Mouse (Mus musculus) adrenal gland (tissue): ENCODE data around the gene Csnk2a1.
"Not testable (repeated sequence)": the region's sequence is repeated elsewhere in the genome, so short reads cannot be mapped to it uniquely, and the experiment has no call there.

Experiments used
- intact Hi-C: fragments of 180-260 bp; cut with DNase I; formaldehyde crosslinking; loops from one replicate; pipeline ENCODE4 v1.15.1; 2025
- long read RNA-seq, 2 experiments: library from polyadenylated mRNA; unstranded; transcript quantifications; one replicate each; pipeline ENCODE4 v2.0.0; 2020; ENCODE audit warnings: borderline replicate concordance in 1 of 2; ENCODE audit not compliant: insufficient replicate concordance in 1 of 2

Csnk2a1 gene
- long read RNA-seq, experiment 1, full-length matches to known transcripts: 6 of 41 reads
- long read RNA-seq, experiment 1, partial matches to known transcripts: 27 of 41 reads
- long read RNA-seq, experiment 1, other reads (novel, unspliced or antisense): 8 of 41 reads
- long read RNA-seq, experiment 2, partial matches to known transcripts: 33 of 41 reads
- long read RNA-seq, experiment 2, other reads (novel, unspliced or antisense): 5 of 41 reads

DNA sequence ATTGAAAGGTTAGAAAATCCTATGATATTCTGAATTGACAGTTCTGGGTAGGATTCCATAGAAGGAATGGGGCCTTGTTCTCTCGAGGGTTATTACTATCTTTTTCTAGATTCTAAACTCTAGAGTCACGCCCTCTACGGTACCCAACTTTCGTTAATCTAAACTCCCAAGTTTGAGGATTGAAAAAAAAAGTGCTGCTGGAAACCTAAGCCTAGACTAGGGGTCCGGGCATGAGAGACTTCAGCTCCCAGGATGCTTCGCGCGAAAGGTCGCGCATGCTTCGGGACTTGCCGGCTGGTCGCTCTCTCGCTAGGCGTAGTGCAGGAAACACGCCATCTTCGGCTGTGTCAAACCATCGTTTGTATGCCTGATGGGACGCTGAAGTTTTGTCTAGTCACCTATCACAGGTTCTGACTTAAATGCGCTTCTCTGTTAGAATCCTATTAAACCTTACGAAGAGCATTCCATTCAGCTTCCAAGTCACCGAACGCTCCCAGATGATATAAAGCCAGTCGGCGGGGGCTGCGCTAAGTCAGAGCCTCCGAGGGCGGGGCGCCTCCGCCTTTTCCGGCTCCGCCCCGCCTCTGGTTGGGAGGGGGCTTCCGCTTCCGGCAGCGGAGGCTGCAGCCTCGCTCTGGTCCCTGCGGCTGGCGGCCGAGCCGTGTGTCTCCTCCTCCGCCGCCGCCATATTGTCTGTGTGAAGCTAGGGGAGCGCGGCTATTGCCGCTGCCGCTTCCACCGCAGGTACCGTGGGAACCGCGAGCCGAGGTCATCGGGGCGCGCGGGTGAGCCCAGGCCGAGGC, at the start of gene Csnk2a1:
Gene Csnk2a1 (plus strand): TSS at position 592 of the 803 bp plus-strand sequence.
- intact Hi-C loops: no loop called here

DNA sequence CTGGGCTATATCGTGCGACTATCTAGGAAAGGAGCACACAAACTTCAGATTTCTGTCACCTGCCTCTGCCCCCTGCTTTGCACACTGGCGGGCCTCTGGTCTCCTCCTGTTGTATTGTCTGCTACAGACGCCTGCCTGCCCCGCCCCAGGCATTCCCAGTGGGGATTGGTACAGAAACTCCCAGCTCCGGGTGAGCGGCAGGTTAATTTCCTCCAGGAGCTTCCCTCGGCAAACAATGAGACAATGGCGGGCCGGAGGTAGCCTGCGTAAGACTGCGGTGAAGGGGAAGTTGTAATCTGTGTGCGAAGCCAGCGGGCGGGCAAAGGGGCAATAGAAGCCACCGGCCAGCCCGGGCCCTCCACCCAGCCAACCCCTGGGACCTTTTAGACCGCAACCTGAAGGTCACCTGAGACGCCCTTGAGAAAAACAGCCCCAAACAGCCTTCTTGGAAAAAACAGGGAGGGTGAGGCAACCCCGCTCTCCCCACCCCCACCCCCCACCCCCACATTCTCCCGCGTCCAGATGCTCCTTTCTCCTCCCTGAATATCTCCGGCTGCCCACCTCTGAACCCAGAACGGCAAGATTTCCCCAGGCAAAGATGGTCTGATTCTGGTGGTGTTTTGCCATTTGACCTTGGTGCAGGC, 49.4 kb upstream of the Csnk2a1 start:
- intact Hi-C loops: no loop called here

DNA sequence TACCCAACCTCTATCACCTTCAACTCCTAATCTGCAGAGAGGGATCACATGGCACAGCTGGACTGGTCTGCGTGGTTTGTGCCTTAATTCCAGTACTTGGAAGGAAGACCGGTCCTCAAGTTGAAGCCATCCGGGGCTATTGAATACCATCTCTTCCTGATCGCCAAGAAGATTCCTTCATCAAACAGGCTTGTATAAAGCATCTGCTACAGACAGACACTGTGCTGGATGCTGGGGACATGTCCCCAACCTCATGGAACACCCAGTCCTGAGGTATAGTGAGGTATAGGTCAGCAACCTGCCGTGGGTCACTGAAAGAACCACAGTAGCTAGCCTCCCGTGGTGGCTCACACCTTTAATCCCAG, 48.9 kb upstream of the Csnk2a1 start:
- intact Hi-C loops: no loop called here

DNA sequence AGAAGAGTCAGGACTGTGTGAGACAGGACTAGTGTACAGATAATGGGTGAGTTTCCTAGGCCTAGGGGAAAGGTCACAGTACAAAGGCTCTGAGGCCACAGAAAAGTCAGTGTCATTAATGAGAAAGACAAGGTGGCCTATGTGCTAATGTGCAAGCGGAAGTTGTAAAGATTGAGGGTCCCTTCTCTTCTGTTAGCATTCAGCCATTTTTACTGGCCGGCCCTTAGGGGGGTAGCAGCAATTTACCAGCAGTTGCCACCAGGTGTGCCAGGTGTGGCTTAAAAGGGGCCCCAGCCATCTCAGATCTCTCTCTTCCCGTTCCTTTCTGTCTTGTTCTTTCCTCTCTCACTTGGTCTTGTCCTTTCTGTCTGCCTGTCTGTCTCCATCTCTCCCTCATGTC, 48.3 kb upstream of the Csnk2a1 start:
- intact Hi-C loops: no loop called here

DNA sequence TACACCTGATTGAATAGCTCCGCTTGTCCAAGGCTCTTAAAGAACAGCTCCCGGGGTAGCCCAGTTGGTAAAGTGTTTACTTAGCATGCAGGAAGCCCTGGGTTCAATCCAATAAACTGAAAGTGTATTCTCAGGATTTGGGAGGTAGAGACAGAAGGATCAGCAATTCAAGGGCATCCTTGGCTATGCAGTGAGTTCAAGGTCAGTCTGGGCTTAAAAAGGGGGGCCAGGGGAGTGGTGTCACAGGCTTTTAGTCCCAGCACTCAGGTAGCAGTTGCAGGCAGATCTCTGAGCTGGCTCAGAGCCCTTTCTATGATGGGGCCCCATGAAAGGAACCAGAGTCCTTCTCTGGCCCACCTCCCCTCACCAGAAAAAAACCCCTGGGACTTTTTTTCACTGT, 47.3 kb upstream of the Csnk2a1 start:
- intact Hi-C loops: no loop called here

DNA sequence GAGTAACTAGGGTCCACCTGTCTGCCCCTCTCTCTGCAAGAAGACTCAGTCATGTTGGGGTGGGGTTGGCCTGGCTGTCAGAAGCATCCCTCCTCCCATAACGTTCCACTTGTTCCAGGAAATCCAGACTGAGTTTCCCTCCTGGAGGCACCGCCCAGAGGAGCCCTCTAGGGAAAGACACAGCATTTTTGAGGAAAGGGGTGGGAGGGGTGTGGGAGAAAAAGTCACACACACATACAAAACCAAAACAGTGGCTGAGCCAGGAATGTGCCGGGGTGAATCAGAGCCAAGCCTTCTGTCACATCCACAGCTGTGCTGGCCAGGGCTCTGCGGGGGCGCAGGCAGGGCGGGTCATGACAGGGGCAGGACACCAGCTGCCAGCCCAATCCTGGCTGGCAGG, 46.3 kb upstream of the Csnk2a1 start:
- intact Hi-C loops: loop anchor here (5.0 kb wide), 1 partner anchor 48 kb away; no protein-coding TSS in a partner anchor

DNA sequence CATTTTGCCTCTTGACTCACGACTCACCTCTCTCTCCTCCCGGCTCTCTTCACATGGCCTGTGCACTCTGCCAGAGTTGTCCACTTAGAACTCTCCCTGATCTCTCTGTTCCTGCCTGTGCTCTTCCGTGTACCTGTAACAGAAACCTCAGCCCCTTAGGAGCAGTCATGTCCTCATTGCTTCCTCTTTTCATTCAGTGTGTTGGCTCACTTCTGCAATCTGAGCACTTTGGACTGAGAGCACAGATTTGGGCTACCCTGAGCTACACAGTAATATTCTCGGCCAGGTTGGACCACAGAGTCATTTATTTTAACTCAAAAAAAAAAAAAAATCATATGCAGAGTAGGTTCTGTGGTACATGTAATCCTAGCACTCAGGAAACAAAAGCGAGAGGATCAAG, 39.5 kb upstream of the Csnk2a1 start:
- intact Hi-C loops: no loop called here

DNA sequence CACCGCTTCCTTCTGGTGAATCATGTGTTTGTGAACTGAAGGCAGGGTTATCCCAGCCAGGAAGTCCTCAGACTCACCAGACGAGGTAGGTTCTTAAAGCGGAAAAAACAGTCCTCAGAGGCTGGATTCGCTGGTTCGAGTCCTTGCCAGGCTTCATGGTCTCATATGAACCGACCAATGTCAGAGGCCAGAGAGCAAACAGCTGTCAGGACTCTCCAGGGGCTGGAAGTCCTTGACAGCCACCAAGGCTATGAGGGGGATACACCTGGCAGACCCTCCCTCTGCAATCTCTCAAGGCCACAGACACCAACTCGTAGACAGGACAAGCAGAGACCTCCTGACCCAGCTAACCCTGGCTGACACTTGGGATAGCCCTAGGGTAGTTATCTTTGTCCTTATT, 37.4 kb upstream of the Csnk2a1 start:
- intact Hi-C loops: no loop called here

DNA sequence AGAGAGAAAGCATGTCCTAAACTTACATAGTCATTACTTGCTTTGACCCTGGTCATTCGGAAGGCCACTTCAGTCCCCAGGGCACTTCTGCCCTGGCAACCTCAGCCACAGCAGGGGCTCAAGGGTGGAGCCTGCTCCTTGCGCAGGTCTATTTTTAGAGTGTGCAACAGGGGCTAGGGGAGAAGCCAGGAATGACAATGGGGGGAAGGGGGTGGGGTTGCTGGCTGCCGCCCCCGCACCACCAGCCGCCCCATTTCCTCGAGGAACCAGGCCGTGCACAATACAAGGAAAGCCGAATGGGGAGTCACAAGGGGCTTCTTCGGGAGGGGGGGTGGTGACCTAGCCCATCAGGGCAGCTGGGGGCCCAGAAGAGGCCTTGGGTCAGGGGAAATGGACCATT, 37.0 kb upstream of the Csnk2a1 start:
- intact Hi-C loops: no loop called here

DNA sequence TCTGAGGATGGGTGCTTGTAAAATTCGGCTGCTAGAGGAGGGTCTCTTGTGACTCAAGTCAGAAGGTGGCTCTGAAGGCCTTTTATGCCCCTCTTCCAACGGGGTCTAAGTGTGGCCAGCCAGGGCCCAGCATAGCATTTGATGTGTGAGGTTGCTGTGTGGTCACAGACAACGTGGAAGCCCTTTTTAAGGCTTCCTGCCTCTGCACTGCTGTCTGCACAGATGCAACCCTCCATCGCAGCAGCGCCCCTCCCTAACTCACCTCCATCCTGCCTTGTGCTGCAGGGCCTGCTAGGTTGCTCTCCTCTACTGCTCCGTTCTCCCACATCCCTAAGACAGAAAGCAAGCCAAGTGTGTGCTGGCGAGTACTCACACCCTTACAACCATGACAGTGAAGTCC, 36.5 kb upstream of the Csnk2a1 start:
- intact Hi-C loops: no loop called here

DNA sequence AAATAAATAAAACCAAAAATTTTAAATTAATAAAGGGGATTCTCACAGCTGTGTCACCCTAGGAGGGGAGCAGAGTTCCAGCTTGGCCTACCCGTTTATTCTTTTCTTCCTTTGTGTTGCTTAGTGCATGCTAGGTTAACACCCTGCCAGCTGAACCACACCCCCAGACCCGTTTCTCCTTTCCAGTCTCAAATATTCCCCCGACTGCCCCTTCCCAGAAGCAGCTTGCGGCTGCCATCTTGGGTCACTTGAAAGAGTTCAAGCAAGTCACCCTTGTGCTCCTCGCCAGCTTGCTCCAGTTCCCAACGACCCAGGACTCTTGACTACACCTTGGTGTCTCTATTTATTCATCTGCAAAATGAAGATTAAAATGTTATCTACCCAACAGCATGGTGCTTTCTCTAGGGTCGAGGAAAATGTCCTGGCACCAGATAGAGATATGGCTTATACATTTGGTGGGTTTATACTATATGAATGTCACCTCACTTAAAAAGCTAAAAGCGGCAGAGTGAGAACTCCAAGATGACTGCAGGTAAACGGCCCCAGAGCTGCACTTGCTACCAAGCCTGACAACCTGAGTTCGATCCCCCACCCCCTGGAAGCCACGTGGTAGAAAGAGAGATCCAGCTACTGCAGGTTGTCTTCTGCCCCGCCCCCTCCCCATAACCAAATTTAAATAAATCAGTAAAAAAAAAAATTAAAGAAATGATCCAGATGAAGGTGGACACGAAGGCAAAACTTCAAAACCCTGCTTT, 33.9 kb upstream of the Csnk2a1 start:
- intact Hi-C loops: no loop called here

DNA sequence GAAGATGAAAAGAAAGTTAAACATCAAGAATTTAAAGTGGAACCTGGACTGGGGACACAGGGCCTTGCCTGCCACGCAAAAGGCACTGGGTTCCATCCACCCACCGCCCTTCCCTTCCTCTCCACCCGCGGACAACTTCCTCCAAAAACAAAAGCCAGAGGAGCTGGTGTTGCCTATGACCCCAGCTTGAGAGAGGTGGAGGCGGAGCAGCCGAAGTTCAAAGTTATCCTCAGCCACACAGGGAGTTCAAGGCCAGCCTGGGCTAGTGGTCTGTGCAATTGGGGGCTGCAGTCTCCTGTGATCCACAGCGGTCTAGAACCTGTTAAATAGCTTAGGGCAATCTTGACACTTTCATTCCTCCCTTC, 33.3 kb upstream of the Csnk2a1 start:
- intact Hi-C loops: no loop called here

DNA sequence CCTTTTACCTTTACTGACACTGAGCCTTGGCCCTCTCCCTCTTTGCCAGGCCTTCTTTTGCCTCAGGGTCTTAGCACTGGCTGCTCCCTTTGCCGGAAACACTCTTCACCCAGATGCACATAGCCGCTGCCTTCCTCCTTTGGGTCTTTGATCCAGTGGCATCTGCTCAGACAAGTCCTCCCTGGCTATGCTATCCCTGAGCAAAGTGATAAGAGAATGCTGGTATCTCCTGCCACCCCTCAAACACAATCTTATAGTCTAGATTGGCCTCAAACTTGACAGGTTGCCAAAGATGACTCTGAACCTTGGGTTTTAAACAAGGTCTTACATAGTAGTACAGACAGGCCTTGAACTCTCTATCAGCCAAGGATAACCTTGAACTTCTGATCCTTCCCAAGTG, 32.1 kb upstream of the Csnk2a1 start:
- intact Hi-C loops: no loop called here

DNA sequence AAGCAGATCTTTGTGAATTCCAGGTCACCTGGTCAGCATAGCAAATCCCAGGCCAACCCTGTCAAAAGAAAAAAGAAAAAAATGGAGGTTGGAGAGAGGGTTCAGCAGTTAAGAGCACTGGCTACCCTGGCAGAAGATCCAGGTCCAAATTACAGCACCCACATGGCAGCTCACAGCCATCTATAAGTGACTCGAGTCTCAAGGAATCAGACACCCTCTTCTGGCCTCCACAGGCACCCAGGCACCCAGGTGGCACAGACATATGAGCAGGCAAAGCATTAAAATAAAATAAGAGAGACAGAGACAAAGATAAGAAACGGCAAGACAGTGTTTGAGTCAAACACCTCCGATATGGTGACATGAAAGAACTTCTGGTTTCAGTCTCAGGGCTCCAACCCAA, 29.7 kb upstream of the Csnk2a1 start:
- intact Hi-C loops: loop anchor here (1.0 to 2.0 kb wide), 3 partner anchors 85 to 168 kb away; no protein-coding TSS in a partner anchor

DNA sequence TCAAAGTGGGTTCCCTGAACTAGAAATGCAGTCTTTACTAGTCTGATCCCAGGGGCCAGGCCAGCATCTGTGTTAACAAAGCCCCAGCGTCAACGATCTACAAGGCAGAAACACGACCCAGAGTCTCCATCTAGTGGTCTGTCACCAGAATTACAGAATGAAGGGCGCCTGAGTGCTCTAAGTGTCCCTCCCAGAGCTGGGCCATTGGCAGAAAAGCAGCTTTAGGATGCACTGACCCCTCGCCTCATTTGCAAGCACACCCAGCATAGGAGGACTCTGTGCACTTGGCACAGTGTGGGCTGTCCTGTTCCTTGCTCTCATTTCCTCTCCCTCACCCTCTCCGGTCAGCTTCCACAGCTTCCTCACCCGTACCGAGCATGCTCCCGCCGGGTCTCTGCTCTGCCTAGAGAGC, 29.3 kb upstream of the Csnk2a1 start:
- intact Hi-C loops: loop anchor here (1.0 to 2.0 kb wide), 3 partner anchors 85 to 169 kb away; no protein-coding TSS in a partner anchor

DNA sequence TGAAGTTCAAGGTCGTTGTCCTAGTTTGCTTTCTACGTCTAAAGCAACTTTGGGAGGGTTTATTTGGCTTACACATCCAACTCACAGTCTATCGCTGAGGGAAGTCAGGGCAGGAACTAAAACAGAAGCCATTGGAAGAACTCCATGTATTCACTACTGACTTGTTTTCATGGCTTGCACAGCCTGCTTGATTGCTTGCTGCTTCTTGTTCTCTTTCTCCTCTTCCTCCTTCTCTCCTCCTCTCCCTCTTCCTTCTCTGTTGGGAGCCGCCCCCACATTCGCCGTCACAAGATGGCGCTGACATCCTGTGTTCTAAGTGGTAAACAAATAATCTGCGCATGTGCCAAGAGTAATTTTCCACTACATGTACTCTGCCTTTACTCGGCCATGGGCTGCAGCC, 20.5 kb upstream of the Csnk2a1 start:
- intact Hi-C loops: not testable (repeated sequence)

DNA sequence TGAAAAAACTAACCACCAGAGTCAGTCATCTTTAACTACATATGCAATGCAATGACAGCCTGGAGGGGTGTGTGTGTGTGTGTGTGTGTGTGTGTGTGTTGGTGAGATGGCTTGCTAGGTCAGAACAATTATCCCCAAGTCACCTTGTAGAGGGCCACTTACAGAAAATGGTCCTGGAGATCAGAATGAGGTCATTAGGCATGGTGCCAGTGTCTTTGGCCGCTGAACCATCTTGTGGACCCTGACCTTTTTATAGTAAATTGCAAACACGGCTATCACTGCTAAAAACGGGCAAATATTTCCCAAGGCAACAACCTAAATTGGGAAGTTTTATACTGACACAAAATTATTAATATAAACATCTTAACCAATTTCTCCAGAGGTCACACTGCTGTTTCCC, 14.8 kb upstream of the Csnk2a1 start:
- intact Hi-C loops: no loop called here

DNA sequence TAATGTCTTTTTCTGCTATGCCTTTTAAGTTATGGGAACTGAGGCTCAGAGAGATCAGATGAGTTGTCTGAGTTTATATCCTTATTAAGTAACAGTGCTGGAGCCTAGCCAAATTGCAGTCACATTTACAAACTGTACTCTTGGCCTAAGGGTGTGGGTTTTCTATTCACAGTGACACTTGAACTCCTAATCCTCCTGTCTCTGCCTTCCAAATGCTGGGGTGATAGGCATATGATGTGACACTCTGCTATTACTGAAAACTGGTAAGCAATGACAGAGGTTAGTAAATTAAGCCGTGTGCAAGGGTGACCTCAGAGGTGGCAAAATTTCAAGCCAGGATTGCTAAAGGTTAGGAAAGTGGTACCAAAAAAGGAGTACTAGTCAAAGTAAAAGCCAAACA, 9.7 kb upstream of the Csnk2a1 start:
- intact Hi-C loops: no loop called here

DNA sequence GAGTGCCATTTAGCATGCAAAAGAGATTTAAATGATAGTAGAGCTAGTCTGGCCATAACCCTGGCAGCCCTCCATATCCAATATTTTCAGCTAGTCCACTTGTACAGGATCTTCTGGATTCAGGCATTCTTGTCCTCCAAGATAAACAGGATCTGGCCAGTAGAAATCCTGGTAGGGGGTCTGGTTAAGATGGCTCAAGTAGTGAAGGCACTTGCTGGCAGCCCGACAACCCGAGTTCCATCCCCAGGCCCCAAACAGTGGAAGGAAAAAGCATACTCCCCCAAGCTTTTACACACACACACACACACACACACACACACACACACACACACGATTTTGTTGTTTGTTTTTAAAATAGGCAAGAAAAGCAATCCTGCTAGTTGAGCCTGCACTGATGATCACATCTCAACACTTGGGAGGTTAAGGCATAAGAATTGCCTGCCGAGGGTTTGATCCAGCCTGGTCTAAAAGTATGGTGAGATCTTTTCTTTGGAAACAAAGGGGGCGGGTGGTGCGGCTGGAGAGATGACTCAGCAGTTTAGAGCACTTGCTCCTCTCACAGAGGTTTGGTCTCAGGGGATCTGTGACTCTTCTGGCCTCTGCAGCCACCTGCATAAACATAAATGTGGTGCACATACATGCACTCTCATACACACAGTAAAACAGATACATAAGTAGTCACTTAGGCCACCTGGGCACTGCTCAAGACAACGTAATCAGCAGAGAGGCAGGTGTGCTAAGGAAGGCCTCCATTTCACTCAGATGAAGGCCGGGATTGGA, 2.9 kb upstream of the Csnk2a1 start:
- intact Hi-C loops: no loop called here

DNA sequence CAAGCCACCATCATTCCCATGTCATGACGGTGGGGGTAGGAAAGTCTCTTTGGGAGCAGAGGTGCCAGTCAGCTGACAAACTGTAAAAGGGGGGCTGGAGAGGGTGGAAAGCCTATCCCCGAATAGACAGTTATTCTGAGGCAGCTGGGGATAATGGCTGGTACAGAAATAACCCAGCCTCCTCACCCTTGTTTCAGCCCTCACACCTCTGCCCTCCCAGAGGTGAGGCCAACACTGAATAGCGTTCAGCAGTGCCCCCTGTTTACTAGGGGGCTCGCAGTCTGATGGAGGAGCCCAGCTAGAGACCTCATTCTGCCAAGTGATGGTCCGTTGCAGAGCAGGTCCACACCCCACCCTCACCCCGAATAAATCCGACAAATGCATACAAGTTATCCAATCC, 1.1 kb upstream of the Csnk2a1 start:
- intact Hi-C loops: no loop called here

DNA sequence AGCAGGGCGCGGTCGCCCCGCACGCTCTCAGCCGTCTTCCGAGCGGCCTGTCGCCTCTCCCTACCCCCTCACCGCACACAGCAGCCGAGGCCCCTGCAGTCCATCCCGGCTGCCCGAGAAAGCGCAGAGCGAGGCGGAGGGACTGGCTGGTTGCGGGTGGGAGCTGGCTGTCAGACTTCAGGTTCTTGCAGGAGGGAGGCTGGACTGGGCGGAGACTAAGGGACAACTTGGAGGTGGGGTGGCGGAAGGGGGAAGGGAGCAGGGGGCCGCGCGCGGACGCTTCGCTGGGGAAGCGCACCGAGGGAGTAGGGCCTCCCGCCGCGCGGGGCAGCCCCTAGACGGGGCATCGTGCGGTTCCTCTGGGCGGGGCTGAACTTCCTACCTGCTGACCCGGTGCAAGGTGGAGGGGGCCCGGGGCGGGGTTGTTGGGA, 427 bp downstream of the Csnk2a1 start:
- intact Hi-C loops: no loop called here
